Mouse (Mus musculus) stomach, postnatal 0 days (tissue): ENCODE data around the gene Polr2h. TPM values are rescaled to one million over a fixed set of nuclear protein-coding genes. Genes with fewer than 3 reads are reported as not detected.
A peak's percentile ranks its signal among the peaks of the same experiment; 100 is the strongest.

Source experiments
- ATAC-seq: fragments of 200-750 bp; cut with Nextera tagmentation; 2 replicates; pipeline ENCODE4 v1.8.0; 2017; ENCODE audit not compliant: low FRiP score, low TSS enrichment
- DNase-seq: peaks from one replicate; pipeline ENCODE4 v3.0.0-alpha.2; 2016; ENCODE audit warnings: low spot score
- H3K27ac ChIP-seq: fragments of 300-500 bp; sonication (generic); replicated peaks from 2 replicates; pipeline ENCODE4 v1.5.1; 2014; ENCODE audit warnings: mild to moderate bottlenecking, control low read depth
- H3K27me3 ChIP-seq: fragments of 300-500 bp; sonication (generic); 2 replicates; pipeline ENCODE4 v1.6.1; 2014; ENCODE audit warnings: low read length; ENCODE audit not compliant: control insufficient read depth, insufficient read depth
- H3K36me3 ChIP-seq: fragments of 300-500 bp; sonication (generic); 2 replicates; pipeline ENCODE4 v1.6.1; 2014; ENCODE audit warnings: low read length, mixed read lengths; ENCODE audit not compliant: control insufficient read depth, insufficient read depth
- H3K4me1 ChIP-seq: fragments of 300-500 bp; sonication (generic); replicated peaks from 2 replicates; pipeline ENCODE4 v1.6.1; 2014; ENCODE audit warnings: antibody characterized with exemption; ENCODE audit not compliant: control insufficient read depth, insufficient read depth
- H3K4me2 ChIP-seq: fragments of 300-500 bp; sonication (generic); replicated peaks from 2 replicates; pipeline ENCODE4 v1.6.1; 2014; ENCODE audit warnings: low read depth, mild to moderate bottlenecking, control low read depth, moderate library complexity
- H3K4me3 ChIP-seq: fragments of 300-500 bp; sonication (generic); 2 replicates; pipeline ENCODE4 v1.5.1; 2014; ENCODE audit warnings: low read depth, low read length, control low read depth
- H3K9ac ChIP-seq: fragments of 300-500 bp; sonication (generic); 2 replicates; pipeline ENCODE4 v1.6.1; 2014; ENCODE audit warnings: mild to moderate bottlenecking, low read length, control low read depth, mixed read lengths
- H3K9me3 ChIP-seq: fragments of 300-500 bp; sonication (generic); 2 replicates; pipeline ENCODE4 v1.6.1; 2016; ENCODE audit warnings: low read length; ENCODE audit not compliant: control insufficient read depth
- CTCF ChIP-seq: IDR thresholded peaks from 2 replicates; pipeline ENCODE4 v1.5.1; 2016; ENCODE audit warnings: antibody characterized with exemption, low read depth, mild to moderate bottlenecking, moderate library complexity
- EP300 ChIP-seq: optimal IDR thresholded peaks from 2 replicates; pipeline ENCODE3; 2016; ENCODE audit warnings: antibody characterized with exemption
- WGBS: fragments of 180-500 bp; shearing (Covaris S2); extraction: QIAGEN DNeasy Blood & Tissue Kit; methylation state at CpG from one replicate; pipeline ENCODE4 v1.1.7; 2014; 5-methylcytosine and 5-hydroxymethylcytosine counted together
- polyA plus RNA-seq: library from polyadenylated mRNA; unstranded; fragments of >200 nt; fragmentation: Nextera tagmentation; extraction: Ambion mirVana; gene quantifications from 2 replicates; pipeline ENCODE4 v1.2.1, GENCODE M21; 2015

Polr2h gene
- polyA plus RNA-seq, 1 experiment from 2014 or later: 60.4 TPM

DNA sequence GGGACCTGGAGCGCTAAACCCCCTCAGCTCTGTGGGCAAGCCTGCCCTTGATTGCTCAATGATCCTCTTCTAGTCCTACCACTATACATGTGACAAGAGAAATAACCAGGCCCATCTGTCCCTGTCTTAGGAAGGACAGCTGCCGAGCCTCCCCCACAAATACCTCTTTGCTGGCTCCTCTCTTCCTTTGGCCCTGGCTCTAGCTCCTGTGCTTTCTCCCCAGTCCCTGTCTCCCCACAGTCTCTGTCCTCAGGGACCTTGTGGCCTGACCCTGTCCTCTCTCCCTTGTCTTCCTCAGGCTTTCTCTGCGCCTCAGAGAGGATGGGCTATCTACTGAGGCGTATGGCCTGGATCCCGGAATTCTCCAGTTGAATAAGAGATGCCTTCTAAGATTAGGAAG is 14.2 kb downstream of the Polr2h start:
- Histone ChIP-seq H3K9ac (no peak overlapping the region), H3K27me3 (no peaks in the 10 kb centered on the region), H3K9me3 (no peaks in the 10 kb centered on the region), H3K4me3 (no peak overlapping the region), H3K27ac (peak overlapping the region; percentile 30; the same call in 1 of the 2 replicates), H3K4me1 (no peaks in the 10 kb centered on the region), H3K36me3 (no peaks in the 10 kb centered on the region), H3K4me2 (no peak overlapping the region)
- ATAC-seq: no peak
- 68% methylated on average over 5 of the region's 5 CpGs for WGBS
- TF ChIP-seq EP300: no peak
- no peak for TF ChIP-seq CTCF
- DNase-seq: no peak

- H3K27me3 ChIP-seq: no peaks in the 10 kb centered on the region
- H3K9ac ChIP-seq: peak overlapping the region; percentile 74
- peak overlapping the region; percentile 98 for H3K4me2 ChIP-seq
- peak; percentile 5; the same call in 1 of the 2 replicates for ATAC-seq
- H3K4me3 ChIP-seq: peak overlapping the region; percentile 62
- no peak for TF ChIP-seq EP300
- no peak; the same call in 1 of the 2 replicates for TF ChIP-seq CTCF
- H3K9me3 ChIP-seq: no peaks in the 10 kb centered on the region
- H3K36me3 ChIP-seq: no peaks in the 10 kb centered on the region
- H3K4me1 ChIP-seq: no peaks in the 10 kb centered on the region
- 2% methylated on average over 15 of the region's 30 CpGs for WGBS
- peak overlapping the region; percentile 86 for H3K27ac ChIP-seq
- no peak for DNase-seq
Measured at GRCm38 (mm10) chr16:20732251-20732924, 14.9 kb downstream of the Polr2h start.

GRCm38 (mm10) chr16:20732925-20733730 is 15.7 kb downstream of the Polr2h start, which contains the start of gene Chrd:
Gene Chrd, plus strand, starts transcription at chr16:20733127.
- Histone ChIP-seq H3K9me3 (no peaks in the 10 kb centered on the region), H3K27ac (peak within 1 kb of the TSS; percentile 86)

DNA sequence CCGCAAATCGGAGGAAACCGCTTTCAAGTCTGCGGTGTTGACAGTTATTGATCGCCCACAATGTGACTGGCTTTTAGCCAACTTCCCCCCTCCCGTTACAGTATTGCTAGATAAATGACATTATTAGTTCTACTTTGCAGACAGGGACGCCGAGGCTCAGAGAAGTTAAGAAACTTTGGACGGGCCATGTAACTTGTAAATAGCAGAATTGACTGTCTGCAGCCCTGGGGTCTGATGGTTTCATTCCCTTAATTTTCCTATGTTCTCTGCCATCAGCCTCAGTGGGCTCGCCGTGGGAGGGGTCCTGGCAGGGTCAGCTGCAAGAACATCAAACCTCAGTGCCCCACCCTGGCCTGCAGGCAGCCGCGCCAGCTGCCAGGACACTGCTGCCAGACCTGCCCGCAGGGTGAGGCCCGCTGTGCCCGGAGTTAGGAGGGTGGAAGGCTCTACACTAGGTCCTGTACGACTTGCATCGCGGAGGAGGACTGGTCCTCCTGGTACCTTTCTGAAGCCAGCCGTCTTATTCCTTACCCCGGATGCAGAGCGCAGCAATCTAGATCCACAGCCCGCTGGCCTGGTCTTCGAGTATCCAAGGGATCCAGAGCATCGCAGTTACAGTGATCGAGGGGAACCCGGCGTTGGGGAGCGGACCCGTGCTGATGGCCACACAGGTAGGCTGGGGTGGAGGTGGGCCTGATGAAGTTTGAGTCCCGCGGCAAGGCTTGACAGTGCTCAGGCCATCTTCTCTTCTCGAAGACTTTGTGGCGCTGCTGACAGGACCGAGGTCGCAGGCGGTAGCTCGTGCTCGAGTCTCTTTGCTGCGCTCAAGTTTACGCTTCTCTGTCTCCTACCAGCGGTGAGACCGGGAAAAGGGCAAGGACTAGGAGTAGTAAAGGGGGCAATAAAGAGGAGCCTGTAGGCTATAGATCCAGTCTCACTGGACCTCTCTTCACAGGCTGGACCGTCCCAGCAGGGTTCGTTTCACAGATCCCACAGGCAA is 16.6 kb downstream of the Polr2h start, which contains the start of gene Thpo:
Thpo (minus strand) TSS at position 781 of the 1,000 bp plus-strand sequence.
- Histone ChIP-seq H3K9ac (peak within 1 kb of the TSS; percentile 74), H3K27ac (no peak within 1 kb of the TSS), H3K36me3 (no peaks in the 10 kb centered on the region), H3K4me3 (peak within 1 kb of the TSS; percentile 62), H3K27me3 (no peaks in the 10 kb centered on the region), H3K9me3 (no peaks in the 10 kb centered on the region), H3K4me1 (no peaks in the 10 kb centered on the region), H3K4me2 (peak within 1 kb of the TSS; percentile 98)
- WGBS: 18% methylated on average over 45 of the region's 45 CpGs
- peak; percentile 28 for TF ChIP-seq CTCF
- no peak for TF ChIP-seq EP300
- ATAC-seq (no peak), DNase-seq (no peak)

More at GRCm38 (mm10) chr16:20732925-20733730, 15.7 kb downstream of the Polr2h start, which contains the start of gene Chrd:
- Histone ChIP-seq H3K27me3 (no peaks in the 10 kb centered on the region), H3K4me3 (peak within 1 kb of the TSS; percentile 62), H3K9ac (peak within 1 kb of the TSS; percentile 74), H3K36me3 (no peaks in the 10 kb centered on the region), H3K4me1 (no peaks in the 10 kb centered on the region), H3K4me2 (peak within 1 kb of the TSS; percentile 98)
- ATAC-seq (peak; percentile 80), DNase-seq (peak; percentile 77)
- TF ChIP-seq CTCF (no peak), EP300 (no peak)
- WGBS: 2% methylated on average over 64 of the region's 70 CpGs

DNA sequence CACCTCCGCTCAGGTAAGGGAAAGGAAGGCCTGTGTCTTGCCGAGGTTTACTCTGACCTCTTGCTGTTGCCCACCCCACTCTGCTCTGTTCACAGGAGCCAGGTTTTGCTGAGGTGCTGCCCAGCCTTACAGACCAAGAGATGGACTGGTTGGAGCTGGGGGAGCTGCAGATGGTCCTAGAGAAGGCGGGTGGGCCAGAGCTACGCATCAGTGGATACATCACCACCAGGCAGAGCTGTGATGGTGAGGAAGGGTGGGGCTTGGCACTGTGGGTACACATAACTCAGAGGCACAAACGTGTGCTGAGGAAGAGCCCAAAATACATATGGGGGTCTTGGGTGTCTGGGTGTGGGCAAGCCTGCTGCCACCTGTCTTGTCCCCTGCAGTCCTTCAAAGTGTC is 18.2 kb downstream of the Polr2h start:
- 75% methylated on average over 4 of the region's 5 CpGs for WGBS
- TF ChIP-seq CTCF (no peak), EP300 (no peak)
- no peaks in the 10 kb centered on the region for H3K27me3 ChIP-seq
- no peaks in the 10 kb centered on the region for H3K9me3 ChIP-seq
- ATAC-seq: no peak
- DNase-seq: no peak
- H3K27ac ChIP-seq: no peak overlapping the region
- H3K36me3 ChIP-seq: no peaks in the 10 kb centered on the region
- H3K4me1 ChIP-seq: no peaks in the 10 kb centered on the region
- no peak overlapping the region for H3K9ac ChIP-seq
- no peak overlapping the region for H3K4me3 ChIP-seq
- H3K4me2 ChIP-seq: no peak overlapping the region
